Mouse (Mus musculus): ENCODE measurements at regions not wholly inside any gene's neighbourhood (a gene's known extent, or its start where the extent isn't known, plus 50 kb on each side); places are given as distances from the start of the nearest gene placed in this dataset.

GRCm38 (mm10) chr9:43975405-43975804 lies 67.8 kb upstream of the Thy1 start:
- no peak for DNase-seq (ENCODE audit: low spot score in 2 of 2)

DNA sequence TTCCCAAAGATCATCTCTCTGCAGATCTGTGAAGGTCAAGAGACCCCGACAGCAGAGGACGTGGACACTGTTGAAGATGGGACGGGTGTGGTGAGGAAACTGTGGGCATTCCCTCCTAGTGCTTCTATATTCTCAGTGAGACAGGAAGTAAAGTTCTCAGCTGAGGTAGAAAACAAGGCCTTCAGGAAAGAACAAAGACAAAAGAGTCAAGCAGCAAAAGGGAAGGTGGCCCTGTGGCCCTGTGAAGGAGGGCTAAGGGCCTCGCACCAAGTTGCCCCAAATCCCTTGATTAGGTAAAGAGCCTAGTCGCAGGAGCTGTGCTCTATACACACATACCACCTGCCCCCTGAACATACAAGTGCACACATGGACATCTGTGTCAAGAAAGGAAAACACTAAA lies 66.8 kb upstream of the Thy1 start:
- no peak for DNase-seq (ENCODE audit: low spot score in 2 of 2)

GRCm38 (mm10) chr9:43977773-43978172 lies 65.4 kb upstream of the Thy1 start:
- DNase-seq (ENCODE audit: low spot score in 2 of 2), result no peak

GRCm38 (mm10) chr9:43981376-43981775 lies 61.8 kb upstream of the Thy1 start:
- DNase-seq (ENCODE audit: low spot score in 2 of 2), result no peak

- DNase-seq (ENCODE audit: low spot score in 2 of 2), result no peak
These were observed 60.8 kb upstream of the Thy1 start for GRCm38 (mm10) chr9:43982359-43982889.

DNA sequence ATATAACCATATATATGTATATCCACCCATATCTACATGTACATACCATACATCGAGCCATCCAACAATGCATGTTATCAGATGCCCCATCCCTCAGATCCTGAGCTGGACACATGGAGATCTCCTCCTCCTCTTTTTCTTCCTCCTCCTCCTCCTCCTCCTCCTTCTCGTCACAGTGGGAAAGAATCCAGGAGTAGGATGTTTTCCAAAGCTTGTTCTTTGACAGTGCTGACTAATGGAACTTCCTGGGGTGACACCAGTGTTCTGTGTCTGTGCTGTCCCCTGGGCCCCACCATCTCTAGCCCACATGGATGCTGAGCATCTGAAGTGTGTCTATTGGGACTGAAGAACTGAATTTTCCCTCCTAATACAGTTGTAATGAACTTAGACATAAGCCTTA lies 60.0 kb upstream of the Thy1 start:
- DNase-seq (ENCODE audit: low spot score in 2 of 2), result no peak

DNA sequence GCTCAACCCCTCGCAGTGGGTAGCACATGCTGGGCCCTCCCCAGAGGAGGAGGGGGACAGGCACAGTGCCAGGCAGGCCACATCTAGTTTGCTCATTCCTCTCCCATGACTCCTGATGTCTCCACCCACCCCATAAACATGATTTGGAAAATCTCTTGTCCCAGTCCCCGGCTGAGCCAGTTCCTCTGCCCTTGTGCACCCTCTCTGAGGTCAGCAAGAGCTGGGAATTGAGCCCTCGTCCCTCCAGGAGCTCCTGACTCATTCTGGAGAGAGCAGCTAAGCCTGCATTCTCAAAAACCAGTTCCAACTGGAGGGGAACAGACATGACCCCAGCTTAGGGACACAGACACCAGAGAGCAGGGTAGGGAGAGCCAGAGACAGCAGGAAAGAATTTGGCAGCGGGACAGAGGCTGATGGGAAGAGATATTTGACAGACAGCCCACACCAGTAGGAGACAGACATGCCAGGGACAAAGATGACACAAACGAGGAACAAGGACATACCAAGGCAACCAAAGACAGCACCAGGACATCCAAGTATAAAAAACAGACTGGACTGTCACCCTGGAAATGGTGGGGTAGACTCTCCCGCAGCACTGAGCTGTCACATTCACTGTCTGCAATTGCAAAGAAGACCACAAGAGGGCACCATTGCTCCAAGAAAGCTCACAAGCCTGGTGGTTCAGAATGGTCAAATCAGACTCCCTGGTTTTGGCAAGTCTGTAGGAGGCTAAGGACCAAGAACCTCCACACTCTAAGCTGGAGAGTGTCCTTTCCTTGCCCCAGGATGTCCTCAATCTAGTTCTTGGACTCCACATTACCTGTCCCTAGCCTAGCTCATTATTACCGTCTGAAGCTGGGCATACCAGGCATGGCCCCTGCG lies 58.8 kb upstream of the Thy1 start:
- DNase-seq (ENCODE audit: low spot score in 2 of 2), result peak; percentile 66 to 81

GRCm38 (mm10) chr9:43987957-43988356 lies 55.2 kb upstream of the Thy1 start:
- DNase-seq (ENCODE audit: low spot score in 2 of 2), result no peak

- DNase-seq (ENCODE audit: low spot score in 2 of 2), result no peak
These were observed 54.0 kb upstream of the Thy1 start for GRCm38 (mm10) chr9:43988981-43989860.

DNA sequence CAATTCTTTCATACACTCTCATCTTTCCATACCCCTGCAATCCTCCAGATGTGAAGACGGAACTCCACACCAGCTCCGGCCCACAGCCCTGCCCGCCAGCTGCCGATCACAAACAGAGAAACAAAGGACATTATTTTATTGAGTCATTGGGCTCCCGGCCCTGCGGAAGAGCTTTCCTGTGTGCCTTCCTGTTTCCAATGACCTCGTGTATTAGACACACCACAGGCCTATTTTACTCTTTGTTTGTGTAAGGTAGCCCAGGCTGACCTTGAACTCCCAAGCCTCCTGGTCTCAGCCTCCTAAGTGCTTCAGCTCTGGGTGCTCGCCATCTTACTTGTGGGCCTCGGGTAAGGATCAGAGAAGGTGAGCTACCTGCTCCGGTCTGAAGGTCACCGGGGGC lies 53.1 kb upstream of the Thy1 start:
- DNase-seq (ENCODE audit: low spot score in 2 of 2), result no peak

- DNase-seq (ENCODE audit: low spot score in 2 of 2), result no peak
These were observed 49.8 kb upstream of the Thy1 start for GRCm38 (mm10) chr9:43993221-43993976.

Data from gastrocnemius, postnatal 4 days (tissue).